Mouse (Mus musculus): ENCODE measurements around the gene Acot12.

Gene Acot12

GRCm38 (mm10) chr13:91741280-91742047 lies at the start of gene Acot12:
Acot12 (plus strand) TSS chr13:91741512.
- DNase-seq (ENCODE audit: low spot score) = no peak

- DNase-seq (ENCODE audit: low spot score) = no peak
These were observed 47.7 kb upstream of the Acot12 start for GRCm38 (mm10) chr13:91693615-91694014.

- no peak for DNase-seq (ENCODE audit: low spot score)
These were observed 45.9 kb upstream of the Acot12 start for GRCm38 (mm10) chr13:91695406-91695805.

GRCm38 (mm10) chr13:91696109-91696645 lies 45.1 kb upstream of the Acot12 start:
- DNase-seq (ENCODE audit: low spot score) = no peak

GRCm38 (mm10) chr13:91697011-91697410 lies 44.3 kb upstream of the Acot12 start:
- DNase-seq (ENCODE audit: low spot score) = peak; percentile 53

GRCm38 (mm10) chr13:91702337-91702736 lies 39.0 kb upstream of the Acot12 start:
- DNase-seq (ENCODE audit: low spot score) = no peak

GRCm38 (mm10) chr13:91719487-91719886 lies 21.8 kb upstream of the Acot12 start:
- DNase-seq (ENCODE audit: low spot score) = no peak

GRCm38 (mm10) chr13:91723108-91723735 lies 18.1 kb upstream of the Acot12 start:
- no peak for DNase-seq (ENCODE audit: low spot score)

- DNase-seq (ENCODE audit: low spot score) = no peak
These were observed 17.6 kb upstream of the Acot12 start for GRCm38 (mm10) chr13:91723736-91724119.

- DNase-seq (ENCODE audit: low spot score) = no peak
These were observed 17.1 kb upstream of the Acot12 start for GRCm38 (mm10) chr13:91724211-91724610.

- no peak for DNase-seq (ENCODE audit: low spot score)
These were observed 16.2 kb upstream of the Acot12 start for GRCm38 (mm10) chr13:91725130-91725529.

GRCm38 (mm10) chr13:91727899-91728298 lies 13.4 kb upstream of the Acot12 start:
- DNase-seq (ENCODE audit: low spot score) = no peak

- DNase-seq (ENCODE audit: low spot score) = no peak
These were observed 4.1 kb upstream of the Acot12 start for GRCm38 (mm10) chr13:91737191-91737590.

GRCm38 (mm10) chr13:91740851-91741250 lies 461 bp upstream of the Acot12 start:
- no peak for DNase-seq (ENCODE audit: low spot score)

- DNase-seq (ENCODE audit: low spot score) = no peak
These were observed 1.9 kb downstream of the Acot12 start for GRCm38 (mm10) chr13:91743180-91743579.

GRCm38 (mm10) chr13:91746470-91746869 lies 5.2 kb downstream of the Acot12 start:
- no peak for DNase-seq (ENCODE audit: low spot score)

- DNase-seq (ENCODE audit: low spot score) = no peak
These were observed 7.1 kb downstream of the Acot12 start for GRCm38 (mm10) chr13:91748401-91748800.

GRCm38 (mm10) chr13:91749981-91750380 lies 8.7 kb downstream of the Acot12 start:
- DNase-seq (ENCODE audit: low spot score) = no peak

GRCm38 (mm10) chr13:91753724-91754123 lies 12.4 kb downstream of the Acot12 start:
- no peak for DNase-seq (ENCODE audit: low spot score)

GRCm38 (mm10) chr13:91754762-91755161 lies 13.4 kb downstream of the Acot12 start:
- DNase-seq (ENCODE audit: low spot score) = no peak

GRCm38 (mm10) chr13:91756230-91756629 lies 14.9 kb downstream of the Acot12 start:
- no peak for DNase-seq (ENCODE audit: low spot score)

GRCm38 (mm10) chr13:91758316-91759048 lies 17.2 kb downstream of the Acot12 start:
- DNase-seq (ENCODE audit: low spot score) = no peak

GRCm38 (mm10) chr13:91759791-91760190 lies 18.5 kb downstream of the Acot12 start:
- DNase-seq (ENCODE audit: low spot score) = no peak

Data from c-Kit-positive CD71-positive TER-119-positive erythroid progenitor cells, embryonic 14.5 days (primary cell).